Mouse (Mus musculus) gastrocnemius, postnatal 4 days (tissue): ENCODE measurements at regions not wholly inside any gene's neighbourhood (a gene's known extent, or its start where the extent isn't known, plus 50 kb on each side); places are given as distances from the start of the nearest gene placed in this dataset.

Experiments
- DNase-seq, 2 experiments: peaks; one replicate each; pipeline ENCODE4 v3.0.0; 2021 to 2022; ENCODE audit warnings: low spot score in 2 of 2, mixed read lengths in 2 of 2

- DNase-seq = no peak
Measured at GRCm38 (mm10) chr2:178542032-178542431, 111.7 kb downstream of the Cdh26 start.

GRCm38 (mm10) chr2:178544411-178544810 is 114.1 kb downstream of the Cdh26 start:
- DNase-seq = no peak

GRCm38 (mm10) chr2:178545601-178546352 is 115.4 kb downstream of the Cdh26 start:
- no peak for DNase-seq

GRCm38 (mm10) chr2:178546353-178546720 is 116.0 kb downstream of the Cdh26 start:
- no peak for DNase-seq

- no peak for DNase-seq
Measured at GRCm38 (mm10) chr2:178546888-178547287, 116.6 kb downstream of the Cdh26 start.

GRCm38 (mm10) chr2:178548937-178549336 is 118.6 kb downstream of the Cdh26 start:
- DNase-seq = no peak

- no peak for DNase-seq
Measured at GRCm38 (mm10) chr2:178553736-178554135, 123.4 kb downstream of the Cdh26 start.

GRCm38 (mm10) chr2:178555692-178556340 is 125.5 kb downstream of the Cdh26 start:
- DNase-seq = no peak

- no peak for DNase-seq
Measured at GRCm38 (mm10) chr2:178557934-178558333, 127.6 kb downstream of the Cdh26 start.

- no peak for DNase-seq
Measured at GRCm38 (mm10) chr2:178563287-178563686, 133.0 kb downstream of the Cdh26 start.

- no peak for DNase-seq
Measured at GRCm38 (mm10) chr2:178565368-178565818, 135.1 kb downstream of the Cdh26 start.

- DNase-seq = no peak
Measured at GRCm38 (mm10) chr2:178567493-178567892, 137.2 kb downstream of the Cdh26 start.

- no peak for DNase-seq
Measured at GRCm38 (mm10) chr2:178572301-178572700, 142.0 kb downstream of the Cdh26 start.

- DNase-seq = peak in 1 of 2 experiments; percentile 47
Measured at GRCm38 (mm10) chr2:178574859-178575258, 144.5 kb downstream of the Cdh26 start.

GRCm38 (mm10) chr2:178575403-178575802 is 145.1 kb downstream of the Cdh26 start:
- DNase-seq = no peak

GRCm38 (mm10) chr2:178576067-178576466 is 145.7 kb downstream of the Cdh26 start:
- DNase-seq = no peak

GRCm38 (mm10) chr2:178579571-178579970 is 149.2 kb downstream of the Cdh26 start:
- DNase-seq = no peak

GRCm38 (mm10) chr2:178581306-178581705 is 151.0 kb downstream of the Cdh26 start:
- DNase-seq = peak in 1 of 2 experiments; percentile 21

GRCm38 (mm10) chr2:178584970-178585566 is 154.7 kb downstream of the Cdh26 start:
- DNase-seq = no peak

GRCm38 (mm10) chr2:178587134-178587636 is 156.9 kb downstream of the Cdh26 start:
- DNase-seq = no peak

GRCm38 (mm10) chr2:178593743-178594142 is 163.4 kb downstream of the Cdh26 start:
- no peak for DNase-seq

- no peak for DNase-seq
Measured at GRCm38 (mm10) chr2:178594177-178594576, 163.8 kb downstream of the Cdh26 start.
